Mouse (Mus musculus): Measurements from ENCODE around the gene Pcdh7. TPM values are rescaled to one million over a fixed set of nuclear protein-coding genes. Genes with fewer than 3 reads are reported as not detected.

The Pcdh7 gene
- total and polyA plus RNA-seq, 3 experiments: 22.3 to 127 (median 61.2) TPM

DNA sequence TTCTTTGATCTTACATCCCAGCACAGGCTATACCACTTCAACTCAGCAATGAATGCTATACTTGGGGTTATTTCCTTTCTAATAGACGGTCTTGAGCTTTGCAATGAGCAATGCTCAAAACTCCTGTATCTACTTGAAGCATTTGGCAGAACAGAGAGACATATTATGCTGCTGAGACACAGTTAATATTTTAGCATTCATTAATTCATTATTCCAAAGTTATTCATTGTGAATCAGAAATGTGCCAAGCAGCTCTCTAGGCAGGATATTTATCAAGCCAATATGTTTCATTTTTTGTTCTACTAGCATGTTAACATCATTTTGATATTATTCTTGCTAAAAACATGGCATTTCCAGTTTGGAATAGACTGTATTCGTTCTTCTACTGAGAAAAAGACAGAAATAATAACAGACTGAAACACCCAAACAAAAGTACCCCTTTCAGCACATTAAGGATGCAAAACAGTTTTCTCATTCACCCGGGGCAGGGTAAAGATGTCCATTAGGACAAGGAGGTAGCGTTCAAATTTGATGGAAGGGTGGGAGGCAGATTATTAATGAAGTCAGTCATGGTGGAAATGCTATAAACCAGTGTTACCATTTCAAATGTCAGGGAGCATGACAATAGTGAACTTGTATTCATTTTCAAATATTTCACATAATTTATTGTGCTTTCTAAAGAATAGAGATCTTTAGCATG lies 391.0 kb downstream of the Pcdh7 start:
- Histone ChIP-seq H3K36me3 (replicated peaks) (no peaks in the 10 kb centered on the region), H3K27me3 (ENCODE audit: insufficient read depth, low read length) (no peaks in the 10 kb centered on the region), H3K9me3 (replicated peaks) (no peaks in the 10 kb centered on the region), H3K4me1 (ENCODE audit: insufficient read depth, low read depth, low read length) (no peaks in the 10 kb centered on the region), H3K4me3 (ENCODE audit: low read depth, low read length) (no peak overlapping the region)
- no peak for ATAC-seq (ENCODE audit: extremely low read depth, insufficient number of reproducible peaks, low FRiP score, poor library complexity, severe bottlenecking)
- TF ChIP-seq TAL1 (conservative IDR thresholded peaks at IDR 0.05; ENCODE audit: low read depth, low read length): no peak
- no peak for TF ChIP-seq CTCF (IDR thresholded peaks at IDR 0.05; ENCODE audit: low read depth, low read length)
- TF ChIP-seq POLR2AphosphoS5 (IDR thresholded peaks at IDR 0.05; ENCODE audit: insufficient replicate concordance, low read depth, low read length): no peak
- TF ChIP-seq GATA2 (IDR thresholded peaks at IDR 0.05; ENCODE audit: borderline replicate concordance, low read depth, low read length): no peak
- no peak for TF ChIP-seq GATA1 (IDR thresholded peaks at IDR 0.05; ENCODE audit: borderline replicate concordance, low read length)
- DNase-seq (ENCODE audit: low spot score): no peak

DNA sequence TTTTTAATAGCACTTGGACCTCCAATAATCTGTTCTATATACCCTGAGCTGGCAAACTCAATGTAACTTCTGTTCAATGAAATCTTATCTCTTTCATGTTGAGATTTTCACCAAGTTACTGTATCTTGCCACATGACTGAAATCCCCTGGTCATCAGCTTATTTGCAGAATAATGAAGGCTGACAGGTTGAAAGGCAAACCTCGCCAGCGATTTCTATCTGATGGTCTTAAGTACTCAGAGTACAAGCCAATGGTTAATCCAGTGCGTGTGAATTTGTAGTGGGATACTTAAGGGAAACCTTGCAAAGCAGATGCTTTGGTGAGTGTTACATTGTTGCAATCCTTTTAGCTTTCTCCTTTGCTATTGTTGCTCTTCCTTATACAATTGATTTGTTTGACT lies 398.3 kb downstream of the Pcdh7 start:
- Histone ChIP-seq H3K4me3 (ENCODE audit: low read depth, low read length) (no peak overlapping the region), H3K9me3 (replicated peaks) (no peaks in the 10 kb centered on the region), H3K36me3 (replicated peaks) (no peaks in the 10 kb centered on the region), H3K4me1 (ENCODE audit: insufficient read depth, low read depth, low read length) (no peaks in the 10 kb centered on the region), H3K27me3 (ENCODE audit: insufficient read depth, low read length) (no peaks in the 10 kb centered on the region)
- ATAC-seq (ENCODE audit: extremely low read depth, insufficient number of reproducible peaks, low FRiP score, poor library complexity, severe bottlenecking) (no peak), DNase-seq (ENCODE audit: low spot score) (no peak)
- TF ChIP-seq POLR2AphosphoS5 (IDR thresholded peaks at IDR 0.05; ENCODE audit: insufficient replicate concordance, low read depth, low read length) (no peak), TAL1 (conservative IDR thresholded peaks at IDR 0.05; ENCODE audit: low read depth, low read length) (no peak), GATA2 (IDR thresholded peaks at IDR 0.05; ENCODE audit: borderline replicate concordance, low read depth, low read length) (no peak), CTCF (IDR thresholded peaks at IDR 0.05; ENCODE audit: low read depth, low read length) (no peak), GATA1 (IDR thresholded peaks at IDR 0.05; ENCODE audit: borderline replicate concordance, low read length) (no peak)

DNA sequence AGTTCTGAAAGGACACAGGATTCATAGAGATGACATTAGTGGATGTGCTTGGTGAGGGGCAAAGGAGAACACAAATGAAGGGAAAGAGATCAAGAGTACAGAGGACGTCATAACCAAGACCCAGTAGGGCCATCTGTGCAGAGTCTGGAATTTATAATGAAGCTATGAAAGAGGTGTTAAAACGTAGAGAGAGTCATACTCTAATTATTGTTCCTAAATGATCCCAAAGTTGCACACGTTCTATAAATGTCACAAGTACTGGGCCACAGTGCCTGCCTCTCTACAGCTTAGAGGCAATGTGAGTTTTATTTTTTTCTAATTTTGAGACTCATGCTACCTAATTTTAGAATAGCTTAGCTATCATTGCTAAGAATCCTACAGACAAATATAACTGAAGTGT lies 400.1 kb downstream of the Pcdh7 start:
- DNase-seq (ENCODE audit: low spot score) (no peak), ATAC-seq (ENCODE audit: extremely low read depth, insufficient number of reproducible peaks, low FRiP score, poor library complexity, severe bottlenecking) (no peak)
- H3K4me1 ChIP-seq (ENCODE audit: insufficient read depth, low read depth, low read length): no peaks in the 10 kb centered on the region
- no peak overlapping the region for H3K4me3 ChIP-seq (ENCODE audit: low read depth, low read length)
- no peaks in the 10 kb centered on the region for H3K36me3 ChIP-seq (replicated peaks)
- H3K9me3 ChIP-seq (replicated peaks): no peaks in the 10 kb centered on the region
- H3K27me3 ChIP-seq (ENCODE audit: insufficient read depth, low read length): no peaks in the 10 kb centered on the region
- TF ChIP-seq GATA2 (IDR thresholded peaks at IDR 0.05; ENCODE audit: borderline replicate concordance, low read depth, low read length) (no peak), CTCF (IDR thresholded peaks at IDR 0.05; ENCODE audit: low read depth, low read length) (no peak), GATA1 (IDR thresholded peaks at IDR 0.05; ENCODE audit: borderline replicate concordance, low read length) (no peak), TAL1 (conservative IDR thresholded peaks at IDR 0.05; ENCODE audit: low read depth, low read length) (no peak), POLR2AphosphoS5 (IDR thresholded peaks at IDR 0.05; ENCODE audit: insufficient replicate concordance, low read depth, low read length) (no peak)

DNA sequence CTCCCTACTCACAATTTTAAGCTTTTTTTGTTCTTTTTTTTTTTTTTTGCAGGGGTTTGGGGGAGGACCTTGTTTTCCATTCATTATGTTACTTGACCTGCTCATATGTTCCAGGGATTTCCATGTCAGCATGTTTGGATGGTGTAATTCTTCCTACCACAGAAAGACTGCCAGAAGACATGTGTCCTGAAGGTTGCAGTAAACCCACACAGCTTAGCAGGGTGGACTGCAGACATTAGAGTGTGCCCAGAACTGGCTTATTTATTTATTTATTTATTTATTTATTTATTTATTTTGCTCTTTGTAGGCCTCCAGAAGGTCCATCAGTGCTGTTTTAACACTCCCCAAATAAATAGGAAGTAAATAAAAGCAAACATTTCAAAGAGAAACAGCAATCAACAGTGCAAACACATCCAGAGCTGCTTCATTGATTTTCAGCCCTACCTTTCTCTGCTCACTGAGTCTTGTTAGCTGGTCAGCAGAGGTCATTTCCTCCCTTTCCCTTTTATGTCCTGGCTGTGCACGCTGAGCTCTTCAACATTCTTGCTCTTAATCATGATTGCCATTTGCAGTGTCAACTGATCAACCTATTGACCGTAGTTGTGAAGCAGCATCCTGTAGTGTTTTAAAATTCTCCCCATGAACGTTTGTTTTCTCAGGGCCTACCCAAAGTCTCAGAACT lies 401.3 kb downstream of the Pcdh7 start:
- ATAC-seq (ENCODE audit: extremely low read depth, insufficient number of reproducible peaks, low FRiP score, poor library complexity, severe bottlenecking) (no peak), DNase-seq (ENCODE audit: low spot score) (no peak)
- H3K27me3 ChIP-seq (ENCODE audit: insufficient read depth, low read length): no peaks in the 10 kb centered on the region
- no peaks in the 10 kb centered on the region for H3K4me1 ChIP-seq (ENCODE audit: insufficient read depth, low read depth, low read length)
- H3K9me3 ChIP-seq (replicated peaks): no peaks in the 10 kb centered on the region
- H3K4me3 ChIP-seq (ENCODE audit: low read depth, low read length): no peak overlapping the region
- no peaks in the 10 kb centered on the region for H3K36me3 ChIP-seq (replicated peaks)
- TF ChIP-seq TAL1 (conservative IDR thresholded peaks at IDR 0.05; ENCODE audit: low read depth, low read length) (no peak), GATA2 (IDR thresholded peaks at IDR 0.05; ENCODE audit: borderline replicate concordance, low read depth, low read length) (no peak), POLR2AphosphoS5 (IDR thresholded peaks at IDR 0.05; ENCODE audit: insufficient replicate concordance, low read depth, low read length) (no peak), GATA1 (IDR thresholded peaks at IDR 0.05; ENCODE audit: borderline replicate concordance, low read length) (no peak), CTCF (IDR thresholded peaks at IDR 0.05; ENCODE audit: low read depth, low read length) (no peak)

DNA sequence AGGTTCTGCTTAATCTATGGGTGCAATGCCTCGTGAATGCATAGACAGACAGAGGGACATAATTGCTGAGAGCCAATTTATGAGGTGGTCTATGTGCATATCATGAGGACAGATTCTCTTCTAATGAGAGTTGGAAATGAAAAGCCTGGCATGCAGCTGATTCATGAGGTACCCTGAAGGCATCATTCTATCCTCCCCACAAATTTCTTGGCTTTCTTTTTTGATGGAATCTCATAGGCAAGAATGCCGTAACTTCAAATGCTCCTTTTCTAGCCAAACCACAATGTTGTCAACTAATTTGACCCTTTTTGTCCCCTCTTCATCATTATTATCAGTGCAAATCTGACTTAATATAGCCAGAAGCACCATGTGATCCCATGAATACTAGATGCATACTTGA lies 426.1 kb downstream of the Pcdh7 start:
- Histone ChIP-seq H3K4me3 (ENCODE audit: low read depth, low read length) (no peak overlapping the region), H3K36me3 (replicated peaks) (no peaks in the 10 kb centered on the region), H3K27me3 (ENCODE audit: insufficient read depth, low read length) (no peaks in the 10 kb centered on the region), H3K4me1 (ENCODE audit: insufficient read depth, low read depth, low read length) (no peaks in the 10 kb centered on the region), H3K9me3 (replicated peaks) (no peaks in the 10 kb centered on the region)
- ATAC-seq (ENCODE audit: extremely low read depth, insufficient number of reproducible peaks, low FRiP score, poor library complexity, severe bottlenecking) (no peak), DNase-seq (ENCODE audit: low spot score) (no peak)
- TF ChIP-seq GATA1 (IDR thresholded peaks at IDR 0.05; ENCODE audit: borderline replicate concordance, low read length): no peak
- no peak for TF ChIP-seq POLR2AphosphoS5 (IDR thresholded peaks at IDR 0.05; ENCODE audit: insufficient replicate concordance, low read depth, low read length)
- no peak for TF ChIP-seq CTCF (IDR thresholded peaks at IDR 0.05; ENCODE audit: low read depth, low read length)
- no peak for TF ChIP-seq GATA2 (IDR thresholded peaks at IDR 0.05; ENCODE audit: borderline replicate concordance, low read depth, low read length)
- TF ChIP-seq TAL1 (conservative IDR thresholded peaks at IDR 0.05; ENCODE audit: low read depth, low read length): no peak

DNA sequence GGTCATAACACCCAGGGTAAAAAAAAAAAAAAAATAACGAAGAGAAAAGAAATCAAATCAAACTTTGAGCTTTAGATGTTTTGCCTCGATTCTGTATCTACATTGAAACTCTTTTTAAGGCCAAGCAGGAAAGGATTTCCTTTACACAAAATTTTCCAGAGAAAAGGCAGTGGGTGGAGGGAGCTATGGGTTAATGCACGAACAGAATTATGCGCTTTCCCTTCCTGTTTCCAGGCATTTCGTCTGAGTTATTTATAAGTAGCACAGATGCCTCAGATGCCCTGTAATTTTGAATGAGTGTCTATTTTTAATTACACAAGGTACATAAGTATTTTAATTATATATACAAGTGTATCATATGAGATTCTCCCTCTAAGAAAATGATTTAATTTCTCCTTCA lies 436.2 kb downstream of the Pcdh7 start:
- peaks cover 6% of the 10 kb centered on the region for H3K27me3 ChIP-seq (ENCODE audit: insufficient read depth, low read length)
- TF ChIP-seq POLR2AphosphoS5 (IDR thresholded peaks at IDR 0.05; ENCODE audit: insufficient replicate concordance, low read depth, low read length): no peak
- TF ChIP-seq CTCF (IDR thresholded peaks at IDR 0.05; ENCODE audit: low read depth, low read length): no peak
- no peak for TF ChIP-seq GATA1 (IDR thresholded peaks at IDR 0.05; ENCODE audit: borderline replicate concordance, low read length)
- no peak for TF ChIP-seq GATA2 (IDR thresholded peaks at IDR 0.05; ENCODE audit: borderline replicate concordance, low read depth, low read length)
- TF ChIP-seq TAL1 (conservative IDR thresholded peaks at IDR 0.05; ENCODE audit: low read depth, low read length): no peak
- no peak overlapping the region for H3K4me3 ChIP-seq (ENCODE audit: low read depth, low read length)
- H3K36me3 ChIP-seq (replicated peaks): no peaks in the 10 kb centered on the region
- no peak for ATAC-seq (ENCODE audit: extremely low read depth, insufficient number of reproducible peaks, low FRiP score, poor library complexity, severe bottlenecking)
- no peaks in the 10 kb centered on the region for H3K9me3 ChIP-seq (replicated peaks)
- DNase-seq (ENCODE audit: low spot score): no peak
- no peaks in the 10 kb centered on the region for H3K4me1 ChIP-seq (ENCODE audit: insufficient read depth, low read depth, low read length)
